Mouse (Mus musculus) forebrain, embryonic 11.5 days (tissue): ENCODE data around the gene Retnlb. TPM values are rescaled to one million over a fixed set of nuclear protein-coding genes. Genes with fewer than 3 reads are reported as not detected.
"Not testable (repeated sequence)": the region's sequence is repeated elsewhere in the genome, so short reads cannot be mapped to it uniquely, and the experiment has no call there.

Experiments used
- ATAC-seq: fragments of 200-750 bp; cut with Nextera tagmentation; replicated peaks from 2 replicates; pipeline ENCODE4 v1.8.0; 2017; ENCODE audit warnings: moderate TSS enrichment; ENCODE audit not compliant: low FRiP score
- DNase-seq: peaks from one replicate; pipeline ENCODE4 v3.0.0-alpha.2; 2017; ENCODE audit warnings: low spot score
- H3K27ac ChIP-seq: fragments of 300-500 bp; sonication (generic); 2 replicates; pipeline ENCODE4 v1.5.1; 2014; ENCODE audit warnings: low read depth, low read length
- H3K27me3 ChIP-seq: fragments of 300-500 bp; sonication (generic); 2 replicates; pipeline ENCODE4 v1.6.1; 2014; ENCODE audit warnings: mild to moderate bottlenecking, low read length, mixed read lengths; ENCODE audit not compliant: control insufficient read depth, insufficient read depth
- H3K36me3 ChIP-seq: fragments of 300-500 bp; sonication (generic); 2 replicates; pipeline ENCODE4 v1.6.1; 2014; ENCODE audit warnings: mild to moderate bottlenecking, low read length, moderate library complexity, mixed read lengths; ENCODE audit not compliant: control insufficient read depth, insufficient read depth
- H3K4me1 ChIP-seq: fragments of 300-500 bp; sonication (generic); replicated peaks from 2 replicates; pipeline ENCODE4 v1.6.1; 2014; ENCODE audit warnings: low read length, mixed read lengths; ENCODE audit not compliant: control insufficient read depth, insufficient read depth
- H3K4me2 ChIP-seq: fragments of 300-500 bp; sonication (generic); 2 replicates; pipeline ENCODE4 v1.6.1; 2014; ENCODE audit warnings: low read depth, mild to moderate bottlenecking, low read length, moderate library complexity, mixed read lengths; ENCODE audit not compliant: severe bottlenecking
- H3K4me3 ChIP-seq: fragments of 300-500 bp; sonication (generic); 2 replicates; pipeline ENCODE4 v1.5.1; 2014; ENCODE audit warnings: low read depth, low read length
- H3K9ac ChIP-seq: fragments of 300-500 bp; sonication (generic); 2 replicates; pipeline ENCODE4 v1.6.1; 2014; ENCODE audit warnings: low read length
- H3K9me3 ChIP-seq: fragments of 300-500 bp; sonication (generic); 2 replicates; pipeline ENCODE4 v1.6.1; 2016; ENCODE audit warnings: low read length, mixed read lengths; ENCODE audit not compliant: control insufficient read depth
- WGBS: fragments of 180-500 bp; shearing (Covaris S2); extraction: QIAGEN DNeasy Blood & Tissue Kit; methylation state at CpG from one replicate; pipeline ENCODE4 v1.1.7; 2014; 5-methylcytosine and 5-hydroxymethylcytosine counted together
- polyA plus RNA-seq: library from polyadenylated mRNA; unstranded; fragments of >200 nt; fragmentation: Nextera tagmentation; extraction: Ambion mirVana; gene quantifications from 2 replicates; pipeline ENCODE4 v1.2.1, GENCODE M21; 2014

Gene Retnlb
- polyA plus RNA-seq, 1 experiment from 2014 or later: not detected

DNA sequence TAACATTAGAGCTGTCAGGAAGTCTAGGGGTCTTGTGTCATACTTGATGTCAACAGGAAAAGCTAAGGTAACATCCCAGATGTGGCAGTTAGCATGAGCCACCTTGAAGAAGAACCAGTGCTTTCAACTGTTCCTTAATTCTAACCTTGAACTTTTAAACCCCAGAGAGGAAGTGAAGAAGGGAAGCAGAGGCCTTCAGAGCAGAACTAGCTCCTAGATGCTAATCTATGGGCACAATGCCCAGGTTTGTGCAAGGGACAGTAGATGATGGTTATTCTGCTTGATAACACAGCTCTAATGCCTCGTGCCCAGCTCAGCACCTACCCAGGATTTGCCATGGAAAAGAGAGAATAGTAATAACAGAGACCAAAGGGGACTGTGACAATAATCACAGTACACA, 17.0 kb downstream of the Retnlb start:
- H3K9me3 ChIP-seq, H3K27me3 ChIP-seq, H3K36me3 ChIP-seq: not testable (repeated sequence)

DNA sequence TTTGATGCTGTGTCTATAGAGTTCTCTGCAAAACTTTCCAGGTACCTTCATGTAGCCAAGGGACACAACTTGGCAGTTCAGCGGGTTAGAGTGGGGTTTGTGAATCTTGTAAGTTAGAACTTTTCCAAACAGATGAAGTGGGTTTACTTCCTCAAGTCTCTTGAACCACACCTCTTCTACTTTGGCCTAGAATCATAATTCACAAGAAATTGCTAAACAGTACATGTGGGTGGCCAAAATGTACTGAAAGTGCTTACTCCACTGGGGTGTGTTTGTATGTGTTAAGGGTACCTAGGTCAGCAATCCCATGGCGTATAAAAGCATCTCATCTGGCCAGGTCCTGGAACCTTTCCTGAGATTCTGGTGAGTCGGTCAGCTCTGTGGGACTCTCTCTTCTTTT, 25.6 kb downstream of the Retnlb start, which contains the start of gene Retnla:
Retnla (plus strand) TSS at position 286 of the 400 bp plus-strand sequence.
- no peaks in the 10 kb centered on the region for H3K4me1 ChIP-seq
- H3K36me3 ChIP-seq: no peaks in the 10 kb centered on the region
- no peaks in the 10 kb centered on the region for H3K27me3 ChIP-seq
- H3K27ac ChIP-seq: no peak within 1 kb of the TSS
- H3K9me3 ChIP-seq: no peaks in the 10 kb centered on the region
- no peak within 1 kb of the TSS for H3K4me2 ChIP-seq
- no peak within 1 kb of the TSS for H3K4me3 ChIP-seq
- no peak within 1 kb of the TSS for H3K9ac ChIP-seq
- no peak for ATAC-seq
- 91% methylated on average over 3 of the region's 3 CpGs for WGBS
- no peak for DNase-seq

More for the DNA sequence above, 17.0 kb downstream of the Retnlb start:
- not testable (repeated sequence) for H3K4me1 ChIP-seq, H3K4me2 ChIP-seq, DNase-seq, ATAC-seq, H3K4me3 ChIP-seq, H3K27ac ChIP-seq, H3K9ac ChIP-seq
- WGBS: 65% methylated on average over 1 of the region's 1 CpGs

DNA sequence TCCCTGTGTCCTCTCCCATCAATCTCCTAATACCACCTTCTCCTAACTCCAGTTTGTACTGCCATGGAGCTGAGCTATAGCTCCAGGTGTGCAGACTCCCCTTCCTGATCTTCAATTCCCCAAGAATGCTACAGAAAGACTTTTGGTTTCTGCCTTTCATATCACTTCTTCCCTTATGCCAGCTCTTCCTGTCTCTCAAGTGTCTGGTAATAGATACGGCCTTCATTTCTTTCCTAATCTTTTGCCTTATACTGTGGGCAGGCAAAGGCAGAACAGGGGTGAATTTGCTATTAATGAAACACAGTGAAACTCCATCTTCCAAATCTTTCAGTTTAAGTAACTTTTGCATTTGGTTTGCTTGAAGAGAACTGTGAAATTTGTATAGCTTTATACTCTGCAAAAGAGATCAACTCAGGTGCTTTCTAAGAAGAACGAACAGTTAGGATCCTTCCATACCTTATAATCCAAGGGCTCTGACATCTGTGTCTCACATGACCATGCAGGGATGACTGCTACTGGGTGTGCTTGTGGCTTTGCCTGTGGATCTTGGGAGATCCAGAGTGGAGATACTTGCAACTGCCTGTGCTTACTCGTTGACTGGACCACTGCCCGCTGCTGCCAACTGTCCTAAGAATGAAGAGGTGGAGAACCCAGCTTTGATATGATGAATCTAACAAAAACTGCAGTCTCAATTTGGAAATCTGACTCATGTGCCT, 27.2 kb downstream of the Retnlb start:
- no peak overlapping the region for H3K4me3 ChIP-seq
- ATAC-seq (no peak), DNase-seq (no peak)
- 90% methylated on average over 4 of the region's 4 CpGs for WGBS
- H3K36me3 ChIP-seq: no peaks in the 10 kb centered on the region
- H3K4me1 ChIP-seq: no peaks in the 10 kb centered on the region
- H3K27ac ChIP-seq: no peak overlapping the region
- no peak overlapping the region for H3K9ac ChIP-seq
- H3K9me3 ChIP-seq: no peaks in the 10 kb centered on the region
- H3K27me3 ChIP-seq: no peaks in the 10 kb centered on the region
- no peak overlapping the region for H3K4me2 ChIP-seq

DNA sequence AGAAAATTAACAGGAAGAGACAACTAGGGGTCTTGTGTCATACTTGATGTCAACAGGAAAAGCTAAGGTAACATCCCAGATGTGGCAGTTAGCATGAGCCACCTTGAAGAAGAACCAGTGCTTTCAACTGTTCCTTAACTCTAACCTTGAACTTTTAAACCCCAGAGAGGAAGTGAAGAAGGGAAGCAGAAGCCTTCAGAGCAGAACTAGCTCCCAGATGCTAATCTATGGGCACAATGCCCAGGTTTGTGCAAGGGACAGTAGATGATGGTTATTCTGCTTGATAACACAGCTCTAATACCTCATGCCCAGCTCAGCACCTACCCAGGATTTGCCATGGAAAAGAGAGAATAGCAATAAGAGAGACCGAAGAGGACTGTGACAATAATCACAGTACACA, 48.3 kb downstream of the Retnlb start:
- not testable (repeated sequence) for ATAC-seq

DNA sequence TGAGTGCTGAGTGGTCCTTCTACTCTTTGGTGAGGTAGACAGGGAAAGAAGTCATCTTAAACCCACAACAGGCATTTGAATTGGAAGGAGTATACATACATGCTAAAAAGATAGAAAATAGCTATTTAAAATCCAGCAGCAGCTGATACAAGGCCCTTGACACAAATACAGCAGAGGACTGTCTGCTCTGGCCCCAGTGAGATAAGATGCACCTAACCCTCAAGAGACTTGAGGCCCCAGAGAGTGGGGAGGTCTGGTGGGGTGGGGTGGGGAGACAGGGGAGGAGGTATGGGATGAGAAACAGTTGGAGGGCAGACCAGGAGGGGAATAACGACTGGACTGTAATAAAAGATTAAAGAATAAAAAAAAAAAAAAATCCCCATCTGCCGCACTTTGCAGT, 51.0 kb downstream of the Retnlb start:
- no peaks in the 10 kb centered on the region for H3K27me3 ChIP-seq
- no peaks in the 10 kb centered on the region for H3K9me3 ChIP-seq
- no peak overlapping the region for H3K27ac ChIP-seq
- H3K4me2 ChIP-seq: no peak overlapping the region
- ATAC-seq (no peak), DNase-seq (no peak)
- WGBS: 74% methylated on average over 2 of the region's 2 CpGs
- H3K9ac ChIP-seq: no peak overlapping the region
- H3K36me3 ChIP-seq: no peaks in the 10 kb centered on the region
- H3K4me3 ChIP-seq: no peak overlapping the region
- H3K4me1 ChIP-seq: no peaks in the 10 kb centered on the region

More for the DNA sequence above, 48.3 kb downstream of the Retnlb start:
- not testable (repeated sequence) for DNase-seq, H3K36me3 ChIP-seq, H3K27me3 ChIP-seq, H3K27ac ChIP-seq, H3K9ac ChIP-seq, H3K4me3 ChIP-seq, H3K9me3 ChIP-seq, H3K4me1 ChIP-seq, H3K4me2 ChIP-seq
- WGBS: 86% methylated on average over 1 of the region's 1 CpGs

Other genes starting within 250 kb of the Retnlb start
- not detected in 2 replicates for gene Trat1, start 44.8 kb upstream of the Retnlb start, polyA plus RNA-seq
- gene Retnla, start 25.7 kb downstream of the Retnlb start, polyA plus RNA-seq: not detected in 2 replicates
- gene Retnlg, start 55.8 kb downstream of the Retnlb start, polyA plus RNA-seq: not detected in 2 replicates
- 46.7 and 54.3 TPM in 2 replicates for gene Dzip3, start 177.3 kb downstream of the Retnlb start, polyA plus RNA-seq
- gene Cip2a, start 177.3 kb downstream of the Retnlb start, polyA plus RNA-seq: 54.7 and 57.8 TPM in 2 replicates
- gene Myh15, start 240.6 kb downstream of the Retnlb start, polyA plus RNA-seq: 0.05 TPM in 2 replicates